Mouse (Mus musculus): Measurements from ENCODE around the gene Med18. TPM values are rescaled to one million over a fixed set of nuclear protein-coding genes. Genes with fewer than 3 reads are reported as not detected.

Gene Med18
- total and polyA plus RNA-seq, 3 experiments, result 13.4 to 32.9 TPM; not detected in 1

GRCm38 (mm10) chr4:132492178-132493060, 28.7 kb upstream of the Med18 start:
- Histone ChIP-seq H3K27me3 (ENCODE audit: control insufficient read depth in 1 of 2, insufficient read depth in 2 of 2, low read length in 2 of 2) (no peaks in the 10 kb centered on the region), H3K9ac (ENCODE audit: control insufficient read depth, low read depth, low read length, poor library complexity, severe bottlenecking) (no peak overlapping the region), H3K79me2 (ENCODE audit: control insufficient read depth, insufficient read depth, low read length, poor library complexity) (no peaks in the 10 kb centered on the region), H3K4me3 (ENCODE audit: control insufficient read depth in 1 of 2, insufficient read depth in 1 of 2, low read depth in 2 of 2, low read length in 2 of 2) (no peak overlapping the region), H3K36me3 (ENCODE audit: control insufficient read depth in 1 of 2, insufficient read depth in 2 of 2, low read length in 2 of 2) (peaks cover 0 to 10% of the 10 kb centered on the region in 2 experiments; a peak in 2 of 4 replicates), H3K27ac (ENCODE audit: control insufficient read depth, low read depth, low read length) (no peak overlapping the region), H3K9me3 (replicated peaks; ENCODE audit: insufficient read depth, low read length) (no peaks in the 10 kb centered on the region), H3K4me1 (ENCODE audit: control insufficient read depth in 1 of 2, insufficient read depth in 2 of 2, low read length in 2 of 2) (no peaks in the 10 kb centered on the region)
- no peak for DNase-seq (ENCODE audit: low read depth, low spot score)
- TF ChIP-seq SMC3 (IDR thresholded peaks at IDR 0.05; ENCODE audit: low read depth, low read length), result no peak
- no peak for TF ChIP-seq GABPA (IDR thresholded peaks at IDR 0.05; ENCODE audit: low read depth, low read length)
- TF ChIP-seq CHD1 (IDR thresholded peaks at IDR 0.05; ENCODE audit: low read depth, low read length), result no peak
- no peak for TF ChIP-seq USF1 (IDR thresholded peaks at IDR 0.05; ENCODE audit: low read depth, low read length)
- no peak for TF ChIP-seq ZMIZ1 (IDR thresholded peaks at IDR 0.05; ENCODE audit: low read depth, low read length)
- no peak for TF ChIP-seq ZC3H11A (IDR thresholded peaks at IDR 0.05; ENCODE audit: low read depth, low read length)
- no peak for TF ChIP-seq RAD21 (IDR thresholded peaks at IDR 0.05; ENCODE audit: low read depth, low read length)
- TF ChIP-seq ZNF384 (IDR thresholded peaks at IDR 0.05; ENCODE audit: low read depth, low read length), result no peak
- TF ChIP-seq E2F4 (IDR thresholded peaks at IDR 0.05; ENCODE audit: borderline replicate concordance, low read depth, low read length), result no peak
- TF ChIP-seq MAFK (IDR thresholded peaks at IDR 0.05; ENCODE audit: borderline replicate concordance, low read depth, low read length), result no peak

DNA sequence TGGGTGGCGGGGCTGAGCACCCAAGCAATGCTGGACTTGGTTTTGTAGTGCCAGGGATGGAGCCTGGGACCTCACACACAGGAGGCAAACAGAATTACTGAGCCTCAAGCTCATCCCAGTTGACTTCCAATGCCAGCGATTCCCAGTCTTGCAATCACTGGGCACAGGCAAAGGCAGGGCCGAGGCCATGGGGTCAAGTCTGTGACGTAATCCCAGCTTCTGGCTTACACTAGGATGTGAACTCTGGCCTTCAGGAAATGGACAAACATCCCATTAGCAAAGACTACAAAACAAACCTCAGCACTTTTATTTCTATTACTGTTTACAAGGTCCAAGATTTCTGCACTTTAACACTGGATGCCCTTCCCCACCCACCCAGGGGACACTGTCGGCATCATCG, 28.0 kb upstream of the Med18 start:
- no peak for DNase-seq (ENCODE audit: low read depth, low spot score)
- no peaks in the 10 kb centered on the region for H3K4me1 ChIP-seq (ENCODE audit: control insufficient read depth in 1 of 2, insufficient read depth in 2 of 2, low read length in 2 of 2)
- no peak overlapping the region for H3K4me3 ChIP-seq (ENCODE audit: control insufficient read depth in 1 of 2, insufficient read depth in 1 of 2, low read depth in 2 of 2, low read length in 2 of 2)
- no peaks in the 10 kb centered on the region for H3K79me2 ChIP-seq (ENCODE audit: control insufficient read depth, insufficient read depth, low read length, poor library complexity)
- H3K9me3 ChIP-seq (replicated peaks; ENCODE audit: insufficient read depth, low read length), result no peaks in the 10 kb centered on the region
- TF ChIP-seq SMC3 (IDR thresholded peaks at IDR 0.05; ENCODE audit: low read depth, low read length) (no peak), GABPA (IDR thresholded peaks at IDR 0.05; ENCODE audit: low read depth, low read length) (no peak), JUND (IDR thresholded peaks at IDR 0.05; ENCODE audit: low read depth, low read length) (no peak), POLR2A (IDR thresholded peaks at IDR 0.05; ENCODE audit: control insufficient read depth in 1 of 2, insufficient read depth in 1 of 2, low read depth in 1 of 2, low read length in 2 of 2, poor library complexity in 1 of 2) (no peak), E2F4 (IDR thresholded peaks at IDR 0.05; ENCODE audit: borderline replicate concordance, low read depth, low read length) (no peak), RCOR1 (IDR thresholded peaks at IDR 0.05; ENCODE audit: low read depth, low read length) (no peak), ZKSCAN1 (IDR thresholded peaks at IDR 0.05; ENCODE audit: low read depth, low read length) (no peak), ETS1 (IDR thresholded peaks at IDR 0.05; ENCODE audit: low read depth, low read length) (no peak), MAZ (IDR thresholded peaks at IDR 0.05; ENCODE audit: low read depth, low read length) (no peak), KAT2A (conservative IDR thresholded peaks at IDR 0.05; ENCODE audit: low read depth, low read length) (no peak), ELF1 (IDR thresholded peaks at IDR 0.05; ENCODE audit: low read depth, low read length) (no peak), ZC3H11A (IDR thresholded peaks at IDR 0.05; ENCODE audit: low read depth, low read length) (no peak), CHD1 (IDR thresholded peaks at IDR 0.05; ENCODE audit: low read depth, low read length) (no peak), TBP (IDR thresholded peaks at IDR 0.05; ENCODE audit: low read depth, low read length) (no peak), SIN3A (IDR thresholded peaks at IDR 0.05; ENCODE audit: low read length) (no peak), MYB (IDR thresholded peaks at IDR 0.05; ENCODE audit: low read depth, low read length) (no peak), NRF1 (IDR thresholded peaks at IDR 0.05; ENCODE audit: insufficient read depth, low read depth, low read length, poor library complexity, severe bottlenecking) (no peak), NELFE (IDR thresholded peaks at IDR 0.05; ENCODE audit: low read depth, low read length) (no peak), ZNF384 (IDR thresholded peaks at IDR 0.05; ENCODE audit: low read depth, low read length) (no peak)
- H3K36me3 ChIP-seq (ENCODE audit: control insufficient read depth in 1 of 2, insufficient read depth in 2 of 2, low read length in 2 of 2), result peaks cover 0 to 8% of the 10 kb centered on the region in 2 experiments; a peak in 2 of 4 replicates
- H3K27ac ChIP-seq (ENCODE audit: control insufficient read depth, low read depth, low read length), result no peak overlapping the region
- H3K27me3 ChIP-seq (ENCODE audit: control insufficient read depth in 1 of 2, insufficient read depth in 2 of 2, low read length in 2 of 2), result no peaks in the 10 kb centered on the region
- no peak overlapping the region for H3K9ac ChIP-seq (ENCODE audit: control insufficient read depth, low read depth, low read length, poor library complexity, severe bottlenecking)
